Mouse (Mus musculus): ENCODE measurements around the gene Wdr54.
"Not testable (repeated sequence)": the region's sequence is repeated elsewhere in the genome, so short reads cannot be mapped to it uniquely, and the experiment has no call there.

The Wdr54 gene

DNA sequence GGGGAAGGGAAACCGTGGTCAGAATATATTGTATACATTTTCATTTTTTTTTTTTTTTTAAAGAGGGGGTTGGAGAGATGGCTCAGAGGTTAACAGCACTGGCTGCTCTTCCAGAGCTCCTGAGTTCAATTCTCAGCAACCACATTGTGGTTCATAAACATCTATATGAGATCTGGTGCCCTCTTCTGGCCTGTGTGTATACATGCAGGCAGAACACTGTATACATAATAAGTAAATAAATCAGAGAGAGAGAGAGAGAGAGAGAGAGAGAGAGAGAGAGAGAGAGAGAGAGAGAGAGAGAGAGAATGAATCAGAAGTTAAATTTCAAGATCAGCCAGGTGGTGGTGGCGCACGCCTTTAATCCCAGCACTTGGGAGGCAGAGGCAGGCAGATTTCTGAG lies 3.3 kb upstream of the Wdr54 start:
- DNase-seq (ENCODE audit: low spot score): not testable (repeated sequence)

GRCm38 (mm10) chr6:83155552-83156238 lies 502 bp downstream of the Wdr54 start:
- DNase-seq (ENCODE audit: low spot score): no peak

DNA sequence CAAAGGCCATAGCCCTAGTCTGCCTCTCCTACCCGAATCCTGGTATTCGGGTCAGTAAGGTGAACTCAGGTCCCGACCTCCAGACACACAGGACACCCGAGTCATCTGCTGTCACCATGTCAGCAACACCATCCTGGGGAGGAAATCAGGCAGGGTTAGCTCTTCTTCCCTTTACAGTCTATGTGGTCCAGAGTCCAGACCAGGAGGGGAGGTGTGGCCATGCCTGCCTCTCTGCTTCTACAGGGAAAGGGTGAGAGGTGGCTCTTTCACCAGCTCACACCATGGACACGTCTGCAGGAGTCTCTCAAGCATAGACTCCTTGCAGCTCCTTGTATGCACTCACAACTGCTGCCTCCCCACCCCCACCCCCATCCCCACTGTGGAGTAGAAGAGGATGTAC lies 2.7 kb downstream of the Wdr54 start:
- no peak for DNase-seq (ENCODE audit: low spot score)

DNA sequence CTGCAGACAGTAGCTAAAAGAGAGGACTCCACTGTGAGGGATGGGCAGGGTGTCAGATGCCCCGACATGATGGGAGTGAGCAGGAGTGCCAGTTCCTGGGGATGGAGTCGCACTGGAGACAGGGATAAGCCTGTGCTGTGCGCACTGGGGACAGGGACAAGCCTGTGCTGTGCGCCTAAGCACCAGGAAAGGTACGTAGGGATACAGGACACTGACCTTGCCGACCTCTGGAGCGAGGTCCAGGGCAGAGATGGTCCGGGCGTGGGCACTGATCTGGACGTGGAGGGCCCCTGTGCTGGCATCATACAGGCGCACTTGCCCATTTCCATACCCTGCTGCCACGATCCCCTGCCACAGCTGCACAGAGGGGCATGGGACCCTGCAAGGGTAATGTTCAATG lies 3.2 kb downstream of the Wdr54 start:
- no peak for DNase-seq (ENCODE audit: low spot score)

GRCm38 (mm10) chr6:83151721-83152120 lies 4.5 kb downstream of the Wdr54 start:
- DNase-seq (ENCODE audit: low spot score): no peak

DNA sequence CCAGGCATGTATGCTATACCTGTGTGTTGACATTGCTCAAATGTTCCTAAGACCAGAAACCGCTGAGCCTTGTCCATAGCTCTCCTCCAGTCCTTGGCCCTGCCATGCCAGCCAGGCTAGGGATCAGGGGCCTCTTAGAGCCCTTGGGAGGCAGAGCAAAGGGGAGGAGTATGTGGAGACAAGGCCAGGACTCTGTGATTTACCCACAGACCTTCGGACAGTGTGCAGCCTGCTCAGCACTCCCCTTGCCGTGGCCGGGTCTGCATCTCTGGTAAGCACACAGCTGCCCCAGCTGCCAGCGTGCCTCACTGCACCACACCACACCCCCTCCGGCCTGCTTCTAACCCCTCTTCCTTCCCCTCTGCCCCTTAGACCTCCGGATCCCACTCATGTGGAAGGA lies 8.9 kb downstream of the Wdr54 start:
- DNase-seq (ENCODE audit: low spot score): peak; percentile 50

GRCm38 (mm10) chr6:83145805-83146204 lies 10.4 kb downstream of the Wdr54 start:
- DNase-seq (ENCODE audit: low spot score): no peak

GRCm38 (mm10) chr6:83145209-83145608 lies 11.0 kb downstream of the Wdr54 start:
- no peak for DNase-seq (ENCODE audit: low spot score)

DNA sequence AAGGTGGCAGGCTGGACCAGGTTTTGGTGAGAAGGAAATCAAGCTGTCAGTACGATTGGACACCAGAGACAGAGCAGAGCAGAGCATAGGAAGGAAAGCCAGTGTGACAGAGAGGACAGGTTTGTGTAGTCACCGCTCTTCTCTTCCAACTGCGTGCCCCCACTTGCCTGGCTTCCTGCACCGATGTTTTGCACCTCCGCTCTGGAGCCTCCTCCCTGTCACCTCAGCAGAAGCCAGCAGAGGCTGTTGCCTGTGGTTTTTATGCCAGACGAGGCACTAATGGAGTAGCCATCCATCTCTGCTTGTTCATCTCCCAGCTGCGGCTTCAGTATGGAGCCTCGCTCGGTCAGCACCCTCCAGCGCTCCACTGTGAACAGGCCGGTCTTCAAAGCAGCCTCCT lies 13.3 kb downstream of the Wdr54 start:
- no peak for DNase-seq (ENCODE audit: low spot score)

- no peak for DNase-seq (ENCODE audit: low spot score)
Measured at GRCm38 (mm10) chr6:83142211-83142731, 13.9 kb downstream of the Wdr54 start.

DNA sequence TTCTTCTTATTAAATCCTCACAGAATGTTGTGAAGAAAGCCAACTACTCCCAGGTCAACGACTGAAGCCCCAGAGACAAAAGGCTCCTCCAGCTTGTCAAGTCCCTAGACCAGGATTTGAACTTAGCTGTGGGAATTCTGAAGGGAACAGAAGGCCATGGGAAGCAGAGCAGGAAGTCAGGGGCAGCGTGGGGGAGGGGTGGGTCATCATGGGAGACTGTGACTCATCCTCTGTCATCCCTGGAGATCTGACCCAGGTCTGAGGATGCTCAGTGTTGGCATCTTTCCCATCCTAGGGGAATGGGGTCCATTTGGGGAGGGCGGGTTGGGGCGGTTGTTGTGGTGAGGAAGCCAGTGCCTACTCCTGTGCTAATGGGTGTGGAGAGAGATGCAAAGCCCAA lies 14.6 kb downstream of the Wdr54 start:
- no peak for DNase-seq (ENCODE audit: low spot score)

DNA sequence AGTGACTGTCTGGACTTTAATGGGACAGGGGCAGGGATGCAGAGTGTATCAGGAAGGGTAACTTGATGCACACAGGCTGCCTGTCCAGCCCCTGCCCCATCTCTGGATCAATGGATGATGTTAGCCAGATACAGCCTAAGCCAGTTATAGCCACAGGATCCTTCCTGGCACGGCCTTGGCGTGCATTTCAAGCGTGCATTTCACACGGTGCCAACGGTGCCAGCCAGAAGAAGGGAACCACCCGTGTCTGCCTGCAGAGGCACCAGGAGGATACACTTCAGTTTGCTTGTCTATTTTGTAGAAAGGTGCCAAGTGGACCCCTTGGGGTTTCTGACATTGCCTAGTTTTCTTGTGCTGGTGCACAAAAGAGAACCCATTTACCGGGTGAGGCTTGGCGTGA lies 16.2 kb downstream of the Wdr54 start:
- no peak for DNase-seq (ENCODE audit: low spot score)

- no peak for DNase-seq (ENCODE audit: low spot score)
Measured at GRCm38 (mm10) chr6:83138056-83138455, 18.1 kb downstream of the Wdr54 start.

DNA sequence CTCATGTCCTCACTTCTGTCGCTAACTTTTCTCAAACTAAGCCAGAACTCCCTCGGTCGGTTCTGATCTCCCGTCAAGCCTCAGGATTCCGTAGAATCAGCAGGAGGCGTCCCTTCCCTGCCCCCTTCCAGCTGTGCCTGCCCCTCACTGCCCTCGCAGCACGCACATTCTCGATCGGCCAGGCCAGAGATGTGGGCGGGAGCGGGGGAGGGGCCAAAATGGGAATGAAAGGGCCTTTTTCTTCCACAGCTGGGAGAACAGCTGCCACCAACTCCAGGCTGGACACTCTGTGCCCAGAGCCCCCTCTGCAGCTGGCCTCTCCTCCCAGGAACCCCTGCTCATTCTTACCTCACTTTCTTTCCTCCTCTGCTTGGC lies 18.6 kb downstream of the Wdr54 start:
- DNase-seq (ENCODE audit: low spot score): peak; percentile 84

DNA sequence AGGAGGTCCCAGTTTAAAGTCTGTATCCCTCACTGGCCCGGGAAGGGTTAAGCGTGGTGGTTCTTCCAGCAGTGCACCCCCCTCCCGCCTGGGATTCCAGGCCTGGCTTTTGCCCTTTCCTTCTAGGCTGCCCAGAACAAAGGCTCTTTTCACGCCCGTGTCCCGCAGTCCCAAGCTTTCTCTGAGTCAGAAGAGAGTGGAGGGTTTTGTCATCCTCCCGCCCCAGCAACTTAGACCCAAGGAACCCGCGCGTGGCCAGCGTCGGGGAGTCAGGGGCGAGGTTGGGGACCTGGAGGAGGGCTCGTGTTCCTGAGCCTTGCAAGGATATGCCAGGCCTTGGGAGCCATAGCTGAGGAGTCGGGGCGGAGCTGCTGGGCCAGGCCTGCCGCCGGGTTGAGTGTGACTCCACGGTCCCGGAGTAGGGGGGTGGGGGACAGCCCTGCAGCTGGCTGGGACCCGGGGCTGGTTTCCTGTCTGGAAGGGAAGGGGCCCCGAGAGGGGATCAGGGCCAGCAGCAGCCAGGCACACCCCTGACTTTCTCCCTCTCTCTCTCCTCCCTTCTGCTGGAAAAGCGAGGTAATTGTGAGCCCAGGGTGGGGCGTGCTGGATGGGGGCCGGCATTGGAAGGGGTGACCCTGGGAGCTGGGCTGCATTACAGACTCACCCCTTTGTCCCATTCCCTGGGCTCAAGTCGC lies 19.2 kb downstream of the Wdr54 start:
- DNase-seq (ENCODE audit: low spot score): peak; percentile 57

DNA sequence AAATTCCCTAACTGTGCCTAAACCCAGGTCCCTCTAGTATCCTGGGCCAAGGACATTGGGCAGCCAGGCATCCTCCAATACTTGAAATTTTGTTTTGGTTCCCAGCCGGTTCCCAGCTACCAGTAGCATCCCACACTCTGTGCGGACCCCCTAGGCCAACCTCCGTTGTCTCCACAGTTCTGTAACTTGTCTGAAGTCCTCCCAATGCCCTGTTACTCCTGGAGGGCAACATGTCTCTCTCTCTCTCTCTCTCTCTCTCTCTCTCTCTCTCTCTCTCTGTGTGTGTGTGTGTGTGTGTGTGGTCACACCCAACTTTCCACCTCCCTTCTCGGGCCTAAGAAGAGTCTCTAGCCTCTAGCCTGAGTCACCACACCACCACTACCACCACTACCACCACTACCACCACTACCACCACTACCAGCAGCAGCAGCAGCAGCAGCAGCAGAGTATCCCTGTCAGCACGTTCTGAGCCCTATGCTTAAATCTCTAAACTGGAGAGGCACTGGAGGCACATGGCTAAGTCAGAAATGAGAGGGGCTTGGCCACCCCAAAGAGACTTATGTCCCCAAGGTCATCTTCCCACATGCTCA lies 19.8 kb downstream of the Wdr54 start:
- DNase-seq (ENCODE audit: low spot score): no peak

GRCm38 (mm10) chr6:83135571-83136161 lies 20.5 kb downstream of the Wdr54 start:
- no peak for DNase-seq (ENCODE audit: low spot score)

- DNase-seq (ENCODE audit: low spot score): no peak
Measured at GRCm38 (mm10) chr6:83134951-83135513, 21.2 kb downstream of the Wdr54 start, which contains the start of gene Rtkn. Gene Rtkn, plus strand, starts transcription at chr6:83135463.

DNA sequence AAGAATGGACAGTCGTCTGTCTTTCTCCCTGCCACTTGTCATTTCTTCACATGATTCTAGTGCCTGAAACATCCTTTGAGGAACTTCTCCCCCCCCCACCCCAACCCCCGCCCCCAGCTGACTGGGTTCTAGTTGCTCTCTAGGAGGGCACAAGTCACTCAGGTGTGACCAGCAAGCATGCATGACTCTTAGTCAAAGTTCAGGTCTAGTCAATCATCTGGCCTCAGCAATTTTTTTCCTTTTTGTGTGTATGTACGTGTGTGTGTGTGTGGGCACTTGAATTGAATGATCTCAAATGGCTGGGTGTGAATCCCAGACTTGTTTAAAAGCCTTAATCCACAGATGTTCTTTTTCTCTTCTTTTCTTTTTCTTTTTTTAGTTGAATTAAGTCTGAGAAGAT lies 22.0 kb downstream of the Wdr54 start:
- no peak for DNase-seq (ENCODE audit: low spot score)

DNA sequence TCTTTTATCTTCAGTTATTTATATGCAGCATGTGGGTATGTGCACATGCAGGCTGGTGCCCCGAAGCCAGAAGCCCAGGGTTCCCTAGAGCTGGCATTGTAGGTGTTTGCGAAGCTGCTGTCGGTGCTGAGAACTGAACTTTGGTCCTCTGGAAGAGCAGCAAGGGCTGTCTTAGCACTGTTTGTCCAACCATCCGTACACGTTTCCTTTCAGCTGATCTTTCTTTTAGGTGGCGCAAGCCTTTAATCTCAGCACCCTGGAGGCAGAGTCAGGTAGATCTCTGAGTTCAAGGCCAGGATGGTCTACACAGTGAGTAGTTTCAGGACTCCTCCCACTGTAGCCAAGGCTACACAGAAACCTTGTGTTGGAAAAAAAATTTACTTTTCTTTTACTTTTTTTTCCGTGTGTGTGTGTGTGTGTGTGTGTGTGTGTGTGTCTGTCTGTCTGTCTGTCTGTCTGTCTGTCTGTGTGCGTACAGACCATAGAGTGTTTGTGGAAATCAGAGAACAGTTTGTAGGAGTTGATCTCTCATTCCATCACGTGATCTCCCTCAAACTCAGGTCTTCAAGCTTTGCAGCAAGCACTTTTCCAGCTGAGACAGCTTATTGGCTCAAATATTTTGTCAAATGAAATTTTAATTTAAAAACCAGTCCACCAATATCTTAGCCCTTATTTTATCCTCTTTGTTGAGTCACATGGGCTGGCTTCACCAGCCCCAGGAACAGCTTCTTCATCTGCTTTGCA lies 23.8 kb downstream of the Wdr54 start:
- no peak for DNase-seq (ENCODE audit: low spot score)

DNA sequence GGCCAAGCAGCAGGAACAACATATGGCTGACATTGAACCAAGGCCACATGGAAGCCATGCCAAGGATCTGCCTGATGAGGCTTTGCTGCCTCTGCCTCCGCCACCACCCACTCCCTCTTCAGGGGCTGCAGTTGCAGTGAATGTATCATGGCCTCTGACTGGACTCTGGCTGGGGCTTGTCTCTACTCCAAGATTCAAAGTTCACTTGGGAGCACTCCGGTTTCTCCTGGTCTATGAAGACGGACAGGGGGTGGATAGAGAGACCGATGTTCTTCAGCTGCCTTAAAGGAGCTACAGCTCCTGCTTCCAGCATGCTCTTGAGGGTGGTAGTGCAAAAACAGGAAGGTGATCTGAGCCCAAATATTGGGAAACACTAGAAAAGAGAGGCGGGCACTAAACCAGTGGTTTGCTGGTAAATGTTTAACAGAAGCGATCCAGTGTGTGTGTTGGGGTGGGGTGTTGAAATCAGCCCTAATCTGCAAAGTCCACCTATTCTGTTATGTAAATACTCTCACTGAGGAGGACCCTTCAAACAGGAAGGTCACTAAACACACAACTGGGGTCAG lies 24.6 kb downstream of the Wdr54 start:
- DNase-seq (ENCODE audit: low spot score): no peak
